Mouse (Mus musculus) bone marrow, adult 2 months (tissue): ENCODE data around the gene Il15ra.

Experiments used
- CTCF ChIP-seq: fragments of 200-500 bp; IDR thresholded peaks from 2 replicates; pipeline ENCODE4 v1.5.1; 2011; ENCODE audit warnings: low read length, control low read depth; ENCODE audit not compliant: control insufficient read depth, insufficient read depth
- POLR2A ChIP-seq: fragments of 200-500 bp; IDR thresholded peaks from 2 replicates; pipeline ENCODE4 v1.6.1; 2011; ENCODE audit warnings: low read depth, mild to moderate bottlenecking, control low read depth, low read length, borderline replicate concordance; ENCODE audit not compliant: control insufficient read depth

GRCm38 (mm10) chr2:11774426-11774825, 69.3 kb downstream of the Il15ra start:
- TF ChIP-seq POLR2A (no peak), CTCF (no peak)
